Mouse (Mus musculus): ENCODE measurements at regions not wholly inside any gene's neighbourhood (a gene's known extent, or its start where the extent isn't known, plus 50 kb on each side); places are given as distances from the start of the nearest gene placed in this dataset.

DNA sequence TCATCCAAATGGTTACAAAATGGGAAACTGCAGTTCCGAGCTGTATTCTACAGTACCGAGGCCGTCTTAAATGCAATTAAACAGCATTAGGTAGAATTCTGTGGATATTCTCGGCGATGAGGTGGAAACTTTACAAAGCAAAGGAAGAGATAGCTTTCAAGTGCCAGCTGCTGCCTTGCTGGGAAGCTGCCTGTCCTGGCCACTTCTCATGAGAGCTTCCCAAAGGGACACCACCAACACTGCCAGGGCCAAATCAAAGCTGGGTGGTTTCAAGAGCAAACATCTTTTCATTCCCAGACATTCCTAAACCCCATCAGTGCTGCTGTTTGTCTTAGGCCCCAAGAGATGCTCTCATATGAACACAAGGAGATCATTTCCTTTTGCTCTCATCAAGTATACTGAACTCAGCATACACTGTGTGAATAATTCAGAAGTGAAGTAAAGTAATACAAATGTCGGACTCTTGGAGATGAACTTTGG is 156.6 kb upstream of the AI593442 start:
- H3K36me3 ChIP-seq = no peaks in the 10 kb centered on the region
- 86% methylated on average over 6 of the region's 6 CpGs for WGBS

DNA sequence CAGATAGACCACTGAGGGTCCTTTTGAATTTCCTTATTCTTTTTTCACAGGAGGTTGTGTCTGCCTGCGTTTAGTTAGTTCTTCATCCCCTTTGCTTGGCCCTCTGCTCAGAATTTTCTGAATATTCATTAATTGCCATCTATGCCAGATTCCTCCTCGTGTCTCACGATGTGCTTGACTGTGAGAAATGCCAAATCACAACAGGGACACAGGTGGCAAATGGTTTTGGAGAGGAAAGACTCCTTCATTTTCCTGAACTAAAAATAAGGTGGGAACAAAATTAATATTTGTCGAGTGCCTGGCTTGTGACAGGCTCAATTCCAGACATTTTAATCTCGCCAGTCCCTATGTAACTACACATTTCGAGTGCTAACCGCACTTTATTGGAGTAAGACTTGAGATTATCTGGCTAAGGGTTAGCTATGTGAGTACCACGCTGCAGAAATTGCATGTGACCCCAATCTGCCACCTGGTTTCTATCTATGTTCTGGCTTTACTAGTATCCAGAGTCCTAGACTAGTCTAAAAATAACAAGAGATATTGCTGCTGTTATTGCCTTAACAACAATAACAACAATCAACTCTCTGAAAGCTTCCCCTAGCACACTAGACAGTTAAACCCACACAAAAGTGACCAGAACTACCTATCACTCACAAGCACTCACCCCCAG is 156.0 kb upstream of the AI593442 start:
- H3K4me3 ChIP-seq = no peak overlapping the region

More for the DNA sequence above, 156.6 kb upstream of the AI593442 start:
- Histone ChIP-seq H3K4me2 (replicated peaks) (no peak overlapping the region), H3K27ac (replicated peaks) (no peak overlapping the region), H3K4me3 (no peak overlapping the region), H3K9ac (replicated peaks) (no peak overlapping the region), H3K9me3 (no peaks in the 10 kb centered on the region), H3K4me1 (no peaks in the 10 kb centered on the region), H3K27me3 (no peaks in the 10 kb centered on the region)
- no peak for ATAC-seq (ENCODE audit: low FRiP score, low read depth)

DNA sequence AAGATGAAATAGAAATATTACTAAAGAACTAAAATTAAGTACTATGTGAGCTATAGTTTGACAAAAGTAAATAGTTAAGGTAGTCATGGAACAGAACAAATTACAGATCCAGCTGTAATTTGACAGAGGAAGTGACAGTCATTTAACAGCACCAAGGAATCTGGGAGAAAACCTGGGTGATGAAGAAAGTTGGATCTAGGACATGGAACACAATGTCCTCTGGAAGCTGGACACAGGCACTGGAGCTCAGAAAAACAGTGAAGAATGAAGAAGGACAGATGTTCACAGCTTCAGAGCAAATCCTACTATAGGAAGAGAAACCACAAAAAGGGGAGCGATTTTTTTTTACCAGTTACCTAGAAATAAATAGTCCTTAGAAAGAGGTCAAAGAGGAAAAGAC is 147.2 kb upstream of the AI593442 start:
- ATAC-seq (ENCODE audit: low FRiP score, low read depth) = no peak
- no peak overlapping the region for H3K4me3 ChIP-seq
- no peaks in the 10 kb centered on the region for H3K27me3 ChIP-seq
- H3K9ac ChIP-seq (replicated peaks) = no peak overlapping the region
- no peaks in the 10 kb centered on the region for H3K4me1 ChIP-seq
- no peaks in the 10 kb centered on the region for H3K36me3 ChIP-seq
- no peak overlapping the region for H3K4me2 ChIP-seq (replicated peaks)
- H3K27ac ChIP-seq (replicated peaks) = no peak overlapping the region
- 86% methylated on average over 1 of the region's 1 CpGs for WGBS
- no peaks in the 10 kb centered on the region for H3K9me3 ChIP-seq

More for the DNA sequence above, 156.0 kb upstream of the AI593442 start:
- 89% methylated on average over 8 of the region's 8 CpGs for WGBS
- no peaks in the 10 kb centered on the region for H3K9me3 ChIP-seq
- no peaks in the 10 kb centered on the region for H3K36me3 ChIP-seq
- ATAC-seq (ENCODE audit: low FRiP score, low read depth) = no peak
- no peak overlapping the region for H3K9ac ChIP-seq (replicated peaks)
- no peak overlapping the region for H3K27ac ChIP-seq (replicated peaks)
- H3K4me1 ChIP-seq = no peaks in the 10 kb centered on the region
- H3K4me2 ChIP-seq (replicated peaks) = no peak overlapping the region
- no peaks in the 10 kb centered on the region for H3K27me3 ChIP-seq

DNA sequence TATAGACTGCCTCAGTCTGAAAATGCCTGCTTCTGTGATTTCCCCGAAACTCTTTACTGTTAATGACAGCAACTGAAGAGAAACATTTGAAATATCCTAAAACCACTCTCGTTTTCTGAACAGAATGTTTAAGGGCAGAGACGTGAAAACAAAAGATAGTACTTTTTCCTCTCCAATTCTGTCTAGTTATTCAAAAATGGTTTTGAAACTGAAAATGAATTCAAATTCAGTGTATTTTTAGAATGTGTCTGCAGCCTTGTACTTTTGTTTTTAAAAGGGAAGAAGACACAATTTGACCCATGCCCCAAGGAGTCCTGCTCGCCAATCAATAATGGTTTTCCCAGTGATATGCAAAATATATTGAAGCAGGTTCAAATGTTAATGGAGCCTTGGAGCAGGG is 136.7 kb upstream of the AI593442 start:
- WGBS = 81% methylated on average over 4 of the region's 4 CpGs
- Histone ChIP-seq H3K4me1 (no peaks in the 10 kb centered on the region), H3K27ac (replicated peaks) (no peak overlapping the region), H3K27me3 (no peaks in the 10 kb centered on the region), H3K4me3 (no peak overlapping the region), H3K9ac (replicated peaks) (no peak overlapping the region), H3K4me2 (replicated peaks) (no peak overlapping the region), H3K36me3 (no peaks in the 10 kb centered on the region), H3K9me3 (no peaks in the 10 kb centered on the region)
- ATAC-seq (ENCODE audit: low FRiP score, low read depth) = no peak

DNA sequence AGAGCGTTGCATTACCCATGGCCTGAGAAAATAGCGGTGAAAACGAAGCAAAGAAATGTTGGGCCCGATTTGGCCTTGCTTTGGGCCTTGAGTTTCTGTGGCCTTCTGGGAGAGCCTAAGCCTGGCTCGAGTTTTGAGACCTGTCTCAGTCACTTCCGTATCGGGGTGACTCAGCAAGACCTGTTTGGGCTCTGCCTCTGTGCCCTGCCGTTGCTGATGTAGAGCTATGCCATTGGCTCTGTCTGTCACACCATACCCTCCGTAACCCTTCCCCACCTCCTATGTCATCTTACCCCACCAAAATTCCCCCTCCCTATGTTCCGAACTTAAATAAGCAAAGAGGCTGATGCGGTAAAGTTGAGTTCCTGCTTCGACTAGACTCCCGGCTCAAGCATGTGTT is 123.4 kb upstream of the AI593442 start:
- no peak overlapping the region for H3K4me2 ChIP-seq (replicated peaks)
- no peaks in the 10 kb centered on the region for H3K4me1 ChIP-seq
- H3K36me3 ChIP-seq = no peaks in the 10 kb centered on the region
- H3K27ac ChIP-seq (replicated peaks) = no peak overlapping the region
- ATAC-seq (ENCODE audit: low FRiP score, low read depth) = no peak
- H3K9me3 ChIP-seq = no peaks in the 10 kb centered on the region
- WGBS = 93% methylated on average over 13 of the region's 13 CpGs
- H3K9ac ChIP-seq (replicated peaks) = no peak overlapping the region
- no peak overlapping the region for H3K4me3 ChIP-seq
- H3K27me3 ChIP-seq = no peaks in the 10 kb centered on the region

DNA sequence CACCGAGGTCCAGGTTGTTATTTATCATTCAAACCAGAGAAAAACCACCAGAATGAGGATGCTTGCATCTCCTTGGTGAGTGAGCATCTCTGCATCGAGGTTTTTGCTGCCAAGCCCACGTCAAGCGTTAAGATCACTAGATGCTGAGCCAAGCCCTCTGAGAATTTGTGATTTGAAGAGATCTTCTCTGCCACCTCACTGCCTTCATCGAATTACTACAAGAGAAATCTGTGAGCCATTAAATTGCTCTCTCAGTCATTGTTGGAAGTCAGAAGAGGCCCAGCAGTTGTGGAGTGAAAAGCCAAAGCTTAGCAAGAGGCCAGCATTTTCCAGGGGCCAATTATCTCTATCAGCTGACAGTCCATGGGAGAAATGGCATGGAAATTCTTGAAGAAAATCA is 122.2 kb upstream of the AI593442 start:
- no peaks in the 10 kb centered on the region for H3K27me3 ChIP-seq
- H3K4me3 ChIP-seq = no peak overlapping the region
- H3K4me2 ChIP-seq (replicated peaks) = no peak overlapping the region
- H3K9ac ChIP-seq (replicated peaks) = no peak overlapping the region
- H3K4me1 ChIP-seq = no peaks in the 10 kb centered on the region
- no peak overlapping the region for H3K27ac ChIP-seq (replicated peaks)
- H3K36me3 ChIP-seq = no peaks in the 10 kb centered on the region
- no peaks in the 10 kb centered on the region for H3K9me3 ChIP-seq
- no peak for ATAC-seq (ENCODE audit: low FRiP score, low read depth)
- WGBS = 84% methylated on average over 5 of the region's 5 CpGs

DNA sequence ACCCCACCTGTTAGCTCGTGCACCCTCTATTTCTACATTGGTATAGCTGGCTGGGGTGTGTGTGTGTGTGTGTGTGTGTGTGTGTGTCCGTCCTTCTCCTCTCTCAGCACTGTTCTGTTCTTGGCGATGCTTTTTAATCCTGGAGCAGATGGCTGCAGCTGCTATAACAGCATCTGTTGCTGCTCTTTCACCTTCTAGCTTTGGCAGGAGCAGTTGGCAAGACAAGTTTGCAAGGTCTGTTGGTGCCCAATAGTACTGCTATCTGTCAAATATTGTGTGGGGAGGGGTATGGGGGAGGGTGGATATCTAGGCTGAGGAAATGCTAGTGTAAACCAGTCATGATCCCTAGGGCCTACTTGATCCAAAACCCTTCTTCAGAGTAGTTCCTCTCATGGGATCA is 120.9 kb upstream of the AI593442 start:
- H3K27ac ChIP-seq (replicated peaks) = no peak overlapping the region
- H3K36me3 ChIP-seq = no peaks in the 10 kb centered on the region
- H3K9me3 ChIP-seq = no peaks in the 10 kb centered on the region
- no peak overlapping the region for H3K9ac ChIP-seq (replicated peaks)
- WGBS = 83% methylated on average over 3 of the region's 3 CpGs
- H3K27me3 ChIP-seq = no peaks in the 10 kb centered on the region
- ATAC-seq (ENCODE audit: low FRiP score, low read depth) = no peak
- H3K4me2 ChIP-seq (replicated peaks) = no peak overlapping the region
- no peaks in the 10 kb centered on the region for H3K4me1 ChIP-seq
- no peak overlapping the region for H3K4me3 ChIP-seq

DNA sequence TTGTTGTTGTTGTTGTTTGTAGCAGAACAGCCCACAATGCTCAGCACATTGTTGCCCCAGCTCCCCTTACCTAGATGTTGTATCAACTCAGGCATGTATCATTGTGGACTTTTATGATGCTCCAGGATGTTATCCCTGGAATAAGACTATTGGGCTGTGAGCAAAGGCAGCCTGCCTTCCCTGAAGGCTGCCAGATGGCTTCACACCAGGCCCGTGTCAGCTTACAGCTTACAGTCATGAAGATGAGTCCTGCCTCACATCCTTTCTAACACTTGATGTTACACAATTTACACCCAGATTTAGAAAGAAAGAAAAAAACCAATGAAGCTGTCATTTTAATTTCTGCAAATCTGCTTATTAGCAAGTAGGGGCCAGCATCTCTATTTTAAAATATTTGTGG is 113.0 kb upstream of the AI593442 start:
- 64% methylated on average over 1 of the region's 1 CpGs for WGBS
- no peak overlapping the region for H3K4me3 ChIP-seq
- no peaks in the 10 kb centered on the region for H3K4me1 ChIP-seq
- no peak for ATAC-seq (ENCODE audit: low FRiP score, low read depth)
- no peak overlapping the region for H3K9ac ChIP-seq (replicated peaks)
- no peak overlapping the region for H3K4me2 ChIP-seq (replicated peaks)
- no peaks in the 10 kb centered on the region for H3K9me3 ChIP-seq
- no peak overlapping the region for H3K27ac ChIP-seq (replicated peaks)
- no peaks in the 10 kb centered on the region for H3K27me3 ChIP-seq
- no peaks in the 10 kb centered on the region for H3K36me3 ChIP-seq

DNA sequence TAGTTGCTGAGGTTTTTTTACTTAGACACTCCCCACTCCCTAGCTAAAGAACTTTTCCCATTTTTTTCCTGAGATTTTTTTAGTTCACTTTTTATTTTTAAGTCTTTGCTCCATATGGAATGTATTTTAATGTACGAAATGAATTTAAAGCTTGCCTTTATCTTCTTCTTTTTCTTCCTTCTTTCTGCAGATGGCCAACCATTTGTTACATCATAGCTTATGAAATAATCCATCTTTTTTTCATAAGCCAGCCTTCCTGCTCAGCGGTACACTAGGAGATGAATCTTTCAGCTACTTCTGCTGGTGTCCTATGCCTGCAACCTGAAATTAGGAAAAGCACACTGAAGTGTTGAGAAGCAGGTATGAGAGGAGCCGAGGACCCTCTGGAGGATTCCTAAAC is 102.9 kb upstream of the AI593442 start:
- no peak for ATAC-seq (ENCODE audit: low FRiP score, low read depth)
- no peaks in the 10 kb centered on the region for H3K9me3 ChIP-seq
- H3K9ac ChIP-seq (replicated peaks) = no peak overlapping the region
- no peak overlapping the region for H3K4me2 ChIP-seq (replicated peaks)
- H3K4me3 ChIP-seq = no peak overlapping the region
- H3K4me1 ChIP-seq = no peaks in the 10 kb centered on the region
- H3K36me3 ChIP-seq = no peaks in the 10 kb centered on the region
- WGBS = 91% methylated on average over 3 of the region's 3 CpGs
- no peaks in the 10 kb centered on the region for H3K27me3 ChIP-seq
- H3K27ac ChIP-seq (replicated peaks) = no peak overlapping the region

DNA sequence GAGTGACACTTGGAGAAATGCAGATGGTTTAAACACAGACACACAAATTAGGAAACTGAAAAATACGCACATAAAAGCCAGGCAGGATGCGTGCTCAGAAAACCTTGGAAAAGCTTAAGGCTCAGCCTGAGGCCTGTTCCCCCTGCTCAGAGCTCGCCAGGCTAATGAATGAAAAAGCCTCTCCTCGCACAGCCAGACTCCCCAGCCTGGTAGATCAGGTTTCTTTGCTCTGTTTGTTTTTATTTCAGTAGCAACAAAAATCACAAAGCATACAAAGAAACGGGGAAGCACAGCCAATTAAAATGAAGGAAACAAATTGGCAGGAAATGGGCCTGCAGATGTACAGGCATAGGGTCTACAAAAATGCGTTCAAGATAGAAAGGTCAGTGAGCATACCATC is 97.0 kb upstream of the AI593442 start:
- no peak overlapping the region for H3K27ac ChIP-seq (replicated peaks)
- no peak overlapping the region for H3K4me2 ChIP-seq (replicated peaks)
- H3K9me3 ChIP-seq = no peaks in the 10 kb centered on the region
- no peak overlapping the region for H3K9ac ChIP-seq (replicated peaks)
- ATAC-seq (ENCODE audit: low FRiP score, low read depth) = no peak
- H3K27me3 ChIP-seq = no peaks in the 10 kb centered on the region
- WGBS = 25% methylated on average over 6 of the region's 6 CpGs
- no peaks in the 10 kb centered on the region for H3K4me1 ChIP-seq
- no peaks in the 10 kb centered on the region for H3K36me3 ChIP-seq
- H3K4me3 ChIP-seq = no peak overlapping the region

DNA sequence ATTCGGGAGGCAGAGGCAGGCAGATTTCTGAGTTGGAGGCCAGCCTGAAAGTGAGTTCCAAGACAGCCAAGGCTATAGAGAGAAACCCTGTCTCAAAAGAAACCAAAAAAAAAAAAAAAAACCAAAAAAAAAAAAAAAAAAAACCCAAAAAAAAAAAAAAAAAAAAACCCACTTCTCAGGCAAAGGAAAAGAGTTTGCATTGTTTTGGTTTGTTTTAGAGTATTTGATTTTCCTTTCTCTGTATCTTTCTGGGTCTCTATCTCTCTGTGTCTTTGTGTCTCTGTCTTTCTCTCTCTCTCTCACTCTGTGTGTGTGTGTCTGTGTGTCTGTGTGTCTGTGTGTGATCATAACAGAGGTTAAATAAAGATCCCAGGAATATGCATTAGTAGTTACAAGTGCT is 95.7 kb upstream of the AI593442 start:
- Histone ChIP-seq H3K9ac (replicated peaks) (no peak overlapping the region), H3K27ac (replicated peaks) (no peak overlapping the region), H3K36me3 (no peaks in the 10 kb centered on the region), H3K4me2 (replicated peaks) (no peak overlapping the region), H3K9me3 (no peaks in the 10 kb centered on the region), H3K27me3 (no peaks in the 10 kb centered on the region), H3K4me3 (no peak overlapping the region), H3K4me1 (no peaks in the 10 kb centered on the region)
- WGBS = 95% methylated on average over 1 of the region's 1 CpGs
- no peak for ATAC-seq (ENCODE audit: low FRiP score, low read depth)

DNA sequence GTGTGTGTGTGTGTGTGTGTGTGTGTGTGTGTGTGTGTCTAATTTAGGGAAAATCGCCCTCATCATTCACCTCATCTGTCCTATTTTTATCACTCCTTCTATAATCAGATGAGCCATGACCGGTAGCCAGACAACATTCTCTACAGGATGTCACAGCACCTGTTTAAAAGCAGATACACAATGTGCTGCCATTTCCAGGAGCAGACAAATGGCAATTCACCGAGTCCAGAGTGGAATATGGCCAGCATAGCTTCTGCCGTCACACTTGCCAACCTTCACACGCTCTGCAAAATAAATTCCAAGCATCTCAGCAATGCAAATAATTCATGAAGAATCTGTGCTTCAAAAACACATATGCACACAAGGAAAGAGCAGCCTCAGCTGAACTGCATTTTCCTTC is 88.5 kb upstream of the AI593442 start:
- H3K27me3 ChIP-seq = no peaks in the 10 kb centered on the region
- no peak for ATAC-seq (ENCODE audit: low FRiP score, low read depth)
- H3K9ac ChIP-seq (replicated peaks) = no peak overlapping the region
- H3K9me3 ChIP-seq = no peaks in the 10 kb centered on the region
- H3K27ac ChIP-seq (replicated peaks) = no peak overlapping the region
- no peak overlapping the region for H3K4me2 ChIP-seq (replicated peaks)
- no peaks in the 10 kb centered on the region for H3K36me3 ChIP-seq
- H3K4me1 ChIP-seq = no peaks in the 10 kb centered on the region
- WGBS = 90% methylated on average over 5 of the region's 5 CpGs
- no peak overlapping the region for H3K4me3 ChIP-seq

DNA sequence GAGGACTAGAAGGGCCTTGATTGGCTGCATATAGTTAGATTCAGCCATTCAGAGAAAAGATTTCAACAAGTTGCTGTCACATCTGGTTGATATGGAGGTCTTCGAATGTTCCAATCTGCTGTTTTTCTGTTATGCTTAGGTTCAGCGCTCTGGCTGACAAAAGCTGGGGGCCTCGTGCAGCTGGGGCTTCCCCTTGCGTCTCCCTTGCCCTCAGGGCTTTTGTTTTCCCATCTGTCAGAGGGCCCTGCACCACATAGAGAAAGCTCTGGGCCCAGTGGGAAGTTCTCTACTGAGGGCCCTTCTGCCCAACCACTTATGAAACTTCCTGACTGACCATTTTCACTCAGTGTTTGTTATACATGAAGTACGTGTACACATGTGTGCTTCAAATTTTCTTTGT is 86.2 kb upstream of the AI593442 start:
- H3K9ac ChIP-seq (replicated peaks) = no peak overlapping the region
- H3K9me3 ChIP-seq = no peaks in the 10 kb centered on the region
- H3K27me3 ChIP-seq = no peaks in the 10 kb centered on the region
- no peak overlapping the region for H3K4me2 ChIP-seq (replicated peaks)
- no peaks in the 10 kb centered on the region for H3K36me3 ChIP-seq
- H3K4me3 ChIP-seq = no peak overlapping the region
- H3K27ac ChIP-seq (replicated peaks) = no peak overlapping the region
- H3K4me1 ChIP-seq = no peaks in the 10 kb centered on the region
- WGBS = 57% methylated on average over 5 of the region's 5 CpGs
- no peak for ATAC-seq (ENCODE audit: low FRiP score, low read depth)

All from midbrain, embryonic 12.5 days (tissue).